Mouse (Mus musculus) testis, adult 2 months (tissue): ENCODE data around the gene Hace1.

ENCODE experiments used
- CTCF ChIP-seq: fragments of 200-500 bp; IDR thresholded peaks from 2 replicates; pipeline ENCODE4 v1.5.1; 2012; ENCODE audit warnings: low read depth, mild to moderate bottlenecking, inconsistent platforms, low read length, moderate library complexity; ENCODE audit not compliant: control insufficient read depth, insufficient read depth, insufficient replicate concordance
- POLR2A ChIP-seq: fragments of 200-500 bp; IDR thresholded peaks from 2 replicates; pipeline ENCODE4 v1.6.1; 2012; ENCODE audit warnings: low read depth, mild to moderate bottlenecking, inconsistent platforms, low read length, moderate library complexity; ENCODE audit not compliant: control insufficient read depth

GRCm38 (mm10) chr10:45639762-45640161 lies 62.1 kb downstream of the Hace1 start:
- TF ChIP-seq CTCF (no peak), POLR2A (no peak)
